Mouse (Mus musculus): ENCODE measurements around the gene Tmprss7. TPM values are rescaled to one million over a fixed set of nuclear protein-coding genes. Genes with fewer than 3 reads are reported as not detected.
A peak's percentile ranks its signal among the peaks of the same experiment; 100 is the strongest.

The Tmprss7 gene
- polyA plus RNA-seq, 1 experiment from 2014 or later = 0.41 TPM

DNA sequence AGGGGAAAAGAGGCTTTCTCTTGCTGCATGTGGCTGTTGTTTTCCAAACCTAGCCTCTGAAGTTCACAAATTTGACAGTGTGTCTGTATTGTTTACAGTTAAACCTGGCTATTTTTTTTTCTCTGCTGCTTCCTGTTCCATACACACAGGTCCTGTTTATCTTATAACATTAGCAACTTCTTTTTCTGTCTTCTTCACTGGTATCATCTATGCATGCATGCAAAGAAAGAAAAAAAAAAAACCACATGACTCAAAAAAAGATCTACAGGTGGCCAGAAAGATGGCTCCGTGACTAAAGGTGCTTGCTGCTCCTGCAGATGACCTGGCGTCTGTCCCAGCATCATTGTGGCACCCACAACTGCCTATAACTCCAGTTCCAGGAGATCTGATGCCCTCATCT, 68.1 kb downstream of the Tmprss7 start:
- H3K4me2 ChIP-seq (ENCODE audit: low read length) = no peak overlapping the region
- H3K27ac ChIP-seq (ENCODE audit: low read depth, low read length) = no peak overlapping the region
- DNase-seq (ENCODE audit: low spot score) = no peak
- no peaks in the 10 kb centered on the region for H3K27me3 ChIP-seq (replicated peaks; ENCODE audit: control insufficient read depth, insufficient read depth, low read length)
- no peaks in the 10 kb centered on the region for H3K36me3 ChIP-seq (ENCODE audit: control insufficient read depth, insufficient read depth, low read length)
- 88% methylated on average over 2 of the region's 2 CpGs for WGBS
- no peak overlapping the region for H3K9ac ChIP-seq (ENCODE audit: low read length)
- ATAC-seq = no peak
- no peaks in the 10 kb centered on the region for H3K4me1 ChIP-seq (ENCODE audit: control insufficient read depth, insufficient read depth, low read length)
- H3K4me3 ChIP-seq (ENCODE audit: low read depth, low read length) = no peak overlapping the region
- no peaks in the 10 kb centered on the region for H3K9me3 ChIP-seq (replicated peaks; ENCODE audit: control insufficient read depth, low read length)

DNA sequence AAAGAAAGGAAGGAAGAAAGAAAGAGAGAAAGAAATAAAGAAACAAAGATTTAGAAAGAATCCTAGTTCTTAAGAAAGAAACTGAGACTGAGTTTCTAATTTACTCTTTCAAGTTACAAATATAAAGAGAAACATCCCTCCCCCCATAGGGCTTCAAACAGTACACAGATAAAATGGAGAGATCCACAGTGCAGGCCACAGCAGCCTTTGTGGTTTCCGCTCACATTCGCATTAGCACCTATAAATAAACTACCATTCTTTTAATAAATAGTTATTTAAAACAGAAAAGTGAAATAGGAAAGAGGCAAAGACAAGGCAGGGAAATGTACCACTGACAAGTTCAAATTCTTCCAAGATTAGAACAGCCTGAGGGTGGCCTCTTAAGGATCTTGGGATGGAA, 68.7 kb downstream of the Tmprss7 start:
- Histone ChIP-seq H3K9me3 (replicated peaks; ENCODE audit: control insufficient read depth, low read length) (no peaks in the 10 kb centered on the region), H3K27ac (ENCODE audit: low read depth, low read length) (no peak overlapping the region), H3K27me3 (replicated peaks; ENCODE audit: control insufficient read depth, insufficient read depth, low read length) (no peaks in the 10 kb centered on the region), H3K9ac (ENCODE audit: low read length) (no peak overlapping the region), H3K4me1 (ENCODE audit: control insufficient read depth, insufficient read depth, low read length) (no peaks in the 10 kb centered on the region), H3K36me3 (ENCODE audit: control insufficient read depth, insufficient read depth, low read length) (no peaks in the 10 kb centered on the region), H3K4me2 (ENCODE audit: low read length) (no peak overlapping the region), H3K4me3 (ENCODE audit: low read depth, low read length) (no peak overlapping the region)
- no peak for DNase-seq (ENCODE audit: low spot score)
- ATAC-seq = no peak
- 93% methylated on average over 2 of the region's 2 CpGs for WGBS

DNA sequence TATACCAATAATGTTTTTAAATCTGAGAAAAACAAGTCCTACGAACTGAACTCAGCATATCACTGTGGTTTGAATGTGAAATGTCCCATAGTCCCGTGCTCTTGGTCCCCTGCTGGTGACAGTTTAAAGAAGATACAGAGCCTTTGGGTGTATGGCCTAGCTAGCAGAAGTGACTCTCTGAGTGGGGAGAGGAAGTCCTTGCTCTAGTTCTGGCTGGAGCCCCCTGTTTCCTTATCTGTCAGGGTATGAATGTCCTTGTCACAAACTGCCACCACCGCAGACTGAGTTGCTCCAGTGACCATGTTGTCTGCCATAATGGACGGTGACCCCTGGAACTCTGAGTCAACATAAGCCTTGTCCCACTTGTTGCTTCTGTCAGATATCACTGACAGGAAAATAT, 70.2 kb downstream of the Tmprss7 start:
- Histone ChIP-seq H3K36me3 (ENCODE audit: control insufficient read depth, insufficient read depth, low read length) (no peaks in the 10 kb centered on the region), H3K4me3 (ENCODE audit: low read depth, low read length) (no peak overlapping the region), H3K27ac (ENCODE audit: low read depth, low read length) (no peak overlapping the region), H3K9ac (ENCODE audit: low read length) (no peak overlapping the region), H3K9me3 (replicated peaks; ENCODE audit: control insufficient read depth, low read length) (no peaks in the 10 kb centered on the region), H3K4me2 (ENCODE audit: low read length) (no peak overlapping the region), H3K27me3 (replicated peaks; ENCODE audit: control insufficient read depth, insufficient read depth, low read length) (no peaks in the 10 kb centered on the region), H3K4me1 (ENCODE audit: control insufficient read depth, insufficient read depth, low read length) (no peaks in the 10 kb centered on the region)
- no peak for ATAC-seq
- DNase-seq (ENCODE audit: low spot score) = no peak
- 79% methylated on average over 4 of the region's 4 CpGs for WGBS

DNA sequence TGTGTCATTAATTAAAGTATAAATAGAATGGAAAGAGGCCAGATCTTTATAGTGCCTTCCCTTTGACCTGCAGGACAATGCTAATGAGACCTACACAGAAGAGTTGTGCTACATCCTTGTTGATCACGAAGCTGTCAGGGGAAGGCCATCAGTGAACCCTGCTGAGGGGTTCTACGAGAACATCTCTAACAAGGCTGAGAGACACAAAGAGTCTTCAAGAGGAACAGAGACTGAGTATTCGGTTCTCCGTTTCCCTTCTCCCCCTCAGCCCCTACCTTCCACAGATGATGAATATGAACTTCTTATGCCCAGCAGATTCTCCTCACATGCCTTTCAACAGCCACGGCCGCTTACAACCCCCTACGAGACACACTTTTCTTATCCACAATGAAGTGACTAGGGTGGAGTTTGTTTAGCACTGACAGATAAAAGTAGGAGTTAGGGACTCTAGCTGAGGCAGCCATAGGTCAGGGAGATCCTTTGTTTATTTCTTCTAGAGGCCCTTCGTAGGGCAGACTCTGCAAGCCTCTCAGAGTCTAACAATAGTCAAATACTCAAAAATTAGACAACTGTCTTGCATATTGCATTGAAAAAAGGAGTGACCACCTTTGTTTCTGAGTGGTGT, 73.6 kb downstream of the Tmprss7 start:
- no peak overlapping the region for H3K9ac ChIP-seq (ENCODE audit: low read length)
- no peak overlapping the region for H3K4me3 ChIP-seq (ENCODE audit: low read depth, low read length)
- H3K4me2 ChIP-seq (ENCODE audit: low read length) = no peak overlapping the region
- no peaks in the 10 kb centered on the region for H3K27me3 ChIP-seq (replicated peaks; ENCODE audit: control insufficient read depth, insufficient read depth, low read length)
- H3K36me3 ChIP-seq (ENCODE audit: control insufficient read depth, insufficient read depth, low read length) = no peaks in the 10 kb centered on the region
- no peaks in the 10 kb centered on the region for H3K4me1 ChIP-seq (ENCODE audit: control insufficient read depth, insufficient read depth, low read length)
- no peak overlapping the region for H3K27ac ChIP-seq (ENCODE audit: low read depth, low read length)
- 83% methylated on average over 8 of the region's 8 CpGs for WGBS
- ATAC-seq (no peak), DNase-seq (ENCODE audit: low spot score) (no peak)
- H3K9me3 ChIP-seq (replicated peaks; ENCODE audit: control insufficient read depth, low read length) = no peaks in the 10 kb centered on the region

DNA sequence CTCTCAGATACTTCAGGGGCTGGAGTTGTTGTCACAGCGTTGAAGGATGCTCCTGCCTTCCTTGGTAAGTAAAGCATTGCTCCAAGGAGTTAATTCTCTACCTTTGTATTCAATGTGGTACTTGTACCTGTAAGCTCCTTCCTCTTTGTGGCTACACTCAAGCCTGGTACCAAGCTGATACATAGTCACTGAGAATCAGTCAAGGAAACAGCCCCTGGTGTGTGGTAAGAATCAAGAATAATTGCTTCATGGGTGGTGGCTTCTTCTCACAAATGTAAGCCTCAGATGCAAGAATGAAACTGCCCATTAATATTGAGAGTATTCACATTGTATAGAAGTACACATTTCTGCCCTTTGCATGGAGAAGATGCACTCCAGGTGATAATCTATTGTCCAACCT, 77.5 kb downstream of the Tmprss7 start:
- 90% methylated on average over 1 of the region's 1 CpGs for WGBS
- no peak overlapping the region for H3K9ac ChIP-seq (ENCODE audit: low read length)
- no peaks in the 10 kb centered on the region for H3K9me3 ChIP-seq (replicated peaks; ENCODE audit: control insufficient read depth, low read length)
- no peaks in the 10 kb centered on the region for H3K4me1 ChIP-seq (ENCODE audit: control insufficient read depth, insufficient read depth, low read length)
- H3K36me3 ChIP-seq (ENCODE audit: control insufficient read depth, insufficient read depth, low read length) = no peaks in the 10 kb centered on the region
- no peaks in the 10 kb centered on the region for H3K27me3 ChIP-seq (replicated peaks; ENCODE audit: control insufficient read depth, insufficient read depth, low read length)
- no peak for DNase-seq (ENCODE audit: low spot score)
- H3K4me2 ChIP-seq (ENCODE audit: low read length) = no peak overlapping the region
- H3K27ac ChIP-seq (ENCODE audit: low read depth, low read length) = no peak overlapping the region
- ATAC-seq = no peak
- H3K4me3 ChIP-seq (ENCODE audit: low read depth, low read length) = no peak overlapping the region

DNA sequence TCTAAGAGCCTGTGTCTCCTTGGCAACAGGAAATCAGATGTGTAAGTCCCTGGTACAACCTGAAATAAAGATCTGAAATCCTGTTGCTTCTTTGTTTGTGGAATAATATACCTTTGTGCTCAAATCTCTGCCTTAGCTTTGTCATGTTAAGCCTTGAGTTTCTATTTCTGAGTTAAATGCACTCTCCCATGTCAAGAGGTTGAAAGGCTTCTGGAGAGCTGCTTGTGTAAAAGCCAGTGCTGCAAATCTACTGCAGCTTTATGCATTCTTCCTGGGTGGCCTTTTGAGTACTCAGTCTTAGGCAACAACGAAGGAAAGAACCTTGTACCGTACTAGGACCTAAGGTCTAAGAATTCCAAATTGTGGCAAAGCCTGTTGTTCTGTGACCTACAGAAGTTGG, 80.2 kb downstream of the Tmprss7 start:
- Histone ChIP-seq H3K9me3 (replicated peaks; ENCODE audit: control insufficient read depth, low read length) (no peaks in the 10 kb centered on the region), H3K9ac (ENCODE audit: low read length) (no peak overlapping the region), H3K4me2 (ENCODE audit: low read length) (no peak overlapping the region), H3K4me3 (ENCODE audit: low read depth, low read length) (no peak overlapping the region), H3K36me3 (ENCODE audit: control insufficient read depth, insufficient read depth, low read length) (no peaks in the 10 kb centered on the region), H3K27ac (ENCODE audit: low read depth, low read length) (no peak overlapping the region), H3K4me1 (ENCODE audit: control insufficient read depth, insufficient read depth, low read length) (no peaks in the 10 kb centered on the region), H3K27me3 (replicated peaks; ENCODE audit: control insufficient read depth, insufficient read depth, low read length) (no peaks in the 10 kb centered on the region)
- 44% methylated on average over 2 of the region's 2 CpGs for WGBS
- no peak for ATAC-seq
- DNase-seq (ENCODE audit: low spot score) = no peak

DNA sequence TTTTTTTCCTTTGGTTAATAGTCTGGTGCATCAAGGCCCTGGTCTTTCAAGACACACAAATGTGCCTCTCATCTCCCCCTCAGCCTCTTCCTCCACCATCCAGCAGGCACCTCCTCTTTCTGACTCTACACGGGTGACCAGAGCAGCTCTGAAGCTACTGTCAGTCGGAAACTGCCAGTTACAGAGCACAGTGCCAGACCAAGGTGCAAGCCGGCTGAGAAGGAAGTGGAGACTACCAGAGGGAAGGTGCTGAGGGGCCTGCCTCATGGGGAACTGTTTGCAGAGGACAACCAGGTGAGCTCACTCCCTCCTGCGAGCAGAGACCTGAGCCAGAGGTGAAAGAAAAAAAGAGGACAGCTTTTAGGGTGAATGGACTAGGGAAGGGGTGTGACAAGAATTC, 83.2 kb downstream of the Tmprss7 start, which contains the start of gene Gcsam:
Gcsam (plus strand) TSS at position 114 of the 400 bp plus-strand sequence.
- Histone ChIP-seq H3K4me3 (ENCODE audit: low read depth, low read length) (no peak within 1 kb of the TSS), H3K27ac (ENCODE audit: low read depth, low read length) (no peak within 1 kb of the TSS), H3K4me1 (ENCODE audit: control insufficient read depth, insufficient read depth, low read length) (no peaks in the 10 kb centered on the region), H3K9me3 (replicated peaks; ENCODE audit: control insufficient read depth, low read length) (no peaks in the 10 kb centered on the region), H3K9ac (ENCODE audit: low read length) (no peak within 1 kb of the TSS), H3K36me3 (ENCODE audit: control insufficient read depth, insufficient read depth, low read length) (no peaks in the 10 kb centered on the region), H3K4me2 (ENCODE audit: low read length) (no peak within 1 kb of the TSS), H3K27me3 (replicated peaks; ENCODE audit: control insufficient read depth, insufficient read depth, low read length) (no peaks in the 10 kb centered on the region)
- DNase-seq (ENCODE audit: low spot score) = no peak
- 78% methylated on average over 4 of the region's 4 CpGs for WGBS
- no peak for ATAC-seq

DNA sequence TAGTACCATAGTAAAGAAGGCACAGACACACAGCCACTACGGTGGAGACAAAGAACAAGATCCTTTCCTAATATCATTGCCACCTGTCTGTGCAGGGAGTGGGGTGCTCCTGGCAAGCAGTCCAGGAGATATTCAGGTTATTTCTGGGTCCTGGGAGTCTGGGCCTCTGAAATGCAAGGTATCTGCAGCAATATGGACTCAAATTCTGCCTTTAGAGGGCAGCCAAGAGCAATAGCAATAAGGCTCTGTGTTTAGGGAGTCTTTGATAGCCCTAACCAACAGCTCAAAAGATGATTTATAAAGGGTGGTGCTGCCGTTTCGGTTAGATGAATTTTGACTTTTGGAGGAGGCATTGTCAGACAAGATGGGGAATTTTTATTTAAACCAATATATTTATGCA, 84.2 kb downstream of the Tmprss7 start:
- Histone ChIP-seq H3K9ac (ENCODE audit: low read length) (no peak overlapping the region), H3K36me3 (ENCODE audit: control insufficient read depth, insufficient read depth, low read length) (no peaks in the 10 kb centered on the region), H3K27me3 (replicated peaks; ENCODE audit: control insufficient read depth, insufficient read depth, low read length) (no peaks in the 10 kb centered on the region), H3K27ac (ENCODE audit: low read depth, low read length) (no peak overlapping the region), H3K4me3 (ENCODE audit: low read depth, low read length) (no peak overlapping the region), H3K4me2 (ENCODE audit: low read length) (no peak overlapping the region), H3K9me3 (replicated peaks; ENCODE audit: control insufficient read depth, low read length) (no peaks in the 10 kb centered on the region), H3K4me1 (ENCODE audit: control insufficient read depth, insufficient read depth, low read length) (no peaks in the 10 kb centered on the region)
- WGBS = 87% methylated on average over 3 of the region's 3 CpGs
- DNase-seq (ENCODE audit: low spot score) (peak; percentile 45), ATAC-seq (no peak)

DNA sequence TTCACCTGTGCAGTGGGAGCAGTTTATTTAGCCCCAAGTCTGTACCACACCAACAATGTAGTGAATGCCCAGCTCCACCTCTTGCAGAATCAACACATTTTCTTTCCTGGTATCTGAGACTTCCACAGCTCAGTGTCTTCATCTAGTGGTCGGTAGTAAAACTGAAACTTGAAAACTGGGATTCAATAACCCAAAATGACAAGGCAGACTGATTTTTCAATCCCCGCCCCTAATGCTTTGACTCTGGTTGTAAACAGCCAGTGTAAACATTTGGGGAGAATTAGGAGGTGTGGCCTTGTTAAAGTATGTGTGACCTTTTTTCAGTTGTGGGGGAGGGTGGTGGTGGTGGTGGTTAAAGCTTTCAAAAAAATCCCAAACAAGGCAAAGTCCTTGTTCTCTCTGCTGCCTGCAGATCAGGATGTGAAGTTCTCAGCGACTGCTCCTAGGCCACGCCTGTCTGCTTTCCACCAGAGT, 84.9 kb downstream of the Tmprss7 start:
- Histone ChIP-seq H3K27ac (ENCODE audit: low read depth, low read length) (no peak overlapping the region), H3K27me3 (replicated peaks; ENCODE audit: control insufficient read depth, insufficient read depth, low read length) (no peaks in the 10 kb centered on the region), H3K9me3 (replicated peaks; ENCODE audit: control insufficient read depth, low read length) (no peaks in the 10 kb centered on the region), H3K36me3 (ENCODE audit: control insufficient read depth, insufficient read depth, low read length) (no peaks in the 10 kb centered on the region), H3K4me1 (ENCODE audit: control insufficient read depth, insufficient read depth, low read length) (no peaks in the 10 kb centered on the region), H3K9ac (ENCODE audit: low read length) (no peak overlapping the region), H3K4me3 (ENCODE audit: low read depth, low read length) (no peak overlapping the region), H3K4me2 (ENCODE audit: low read length) (no peak overlapping the region)
- DNase-seq (ENCODE audit: low spot score) (peak; percentile 46), ATAC-seq (0 out of 2 replicates have a peak, but pooled peaks have one; percentile 20)
- 72% methylated on average over 4 of the region's 4 CpGs for WGBS
